Mouse (Mus musculus): ENCODE data around the gene Fkbpl. TPM values are rescaled to one million over a fixed set of nuclear protein-coding genes. Genes with fewer than 3 reads are reported as not detected.

The Fkbpl gene
- total RNA-seq, 2 experiments from 2014 or later = 6.0 to 8.2 TPM

- intact Hi-C loops (cut with DNase I) = no loop called here
- no peak for DNase-seq
These were observed 18.3 kb upstream of the Fkbpl start for GRCm38 (mm10) chr17:34626062-34626772.

GRCm38 (mm10) chr17:34626773-34627092 is 17.8 kb upstream of the Fkbpl start:
- intact Hi-C loops (cut with DNase I) = no loop called here
- no peak for DNase-seq

- intact Hi-C loops (cut with DNase I) = no loop called here
- DNase-seq = peak; percentile 75 to 79
These were observed 17.2 kb upstream of the Fkbpl start for GRCm38 (mm10) chr17:34627093-34627942.

GRCm38 (mm10) chr17:34627943-34628643 is 16.5 kb upstream of the Fkbpl start, which contains the start of gene Ppt2:
TSS of gene Ppt2 (minus strand) at chr17:34628510.
- DNase-seq = peak; percentile 32 to 55
- intact Hi-C loops (cut with DNase I) = no loop called here

- no peak for DNase-seq
- intact Hi-C loops (cut with DNase I) = no loop called here
These were observed 16.0 kb upstream of the Fkbpl start for GRCm38 (mm10) chr17:34628644-34628967.

- intact Hi-C loops (cut with DNase I) = no loop called here
These were observed 15.3 kb upstream of the Fkbpl start, which contains the start of gene Prrt1 for GRCm38 (mm10) chr17:34629221-34629751. TSS of gene Prrt1 (plus strand) at chr17:34629533.

GRCm38 (mm10) chr17:34629796-34630603 is 14.6 kb upstream of the Fkbpl start:
- DNase-seq = no peak
- intact Hi-C loops (cut with DNase I) = no loop called here

More at GRCm38 (mm10) chr17:34629221-34629751, 15.3 kb upstream of the Fkbpl start, which contains the start of gene Prrt1:
- DNase-seq = no peak

- intact Hi-C loops (cut with DNase I) = no loop called here
- DNase-seq = no peak
These were observed 13.7 kb upstream of the Fkbpl start for GRCm38 (mm10) chr17:34630761-34631301.

- no peak for DNase-seq
- intact Hi-C loops (cut with DNase I) = no loop called here
These were observed 12.9 kb upstream of the Fkbpl start for GRCm38 (mm10) chr17:34631647-34632046.

GRCm38 (mm10) chr17:34632261-34632691 is 12.3 kb upstream of the Fkbpl start:
- DNase-seq = peak; percentile 66 to 77
- intact Hi-C loops (cut with DNase I) = no loop called here

GRCm38 (mm10) chr17:34635671-34636070 is 8.9 kb upstream of the Fkbpl start:
- no peak for DNase-seq
- intact Hi-C loops (cut with DNase I) = no loop called here

- intact Hi-C loops (cut with DNase I) = no loop called here
- no peak for DNase-seq
These were observed 7.1 kb upstream of the Fkbpl start for GRCm38 (mm10) chr17:34637459-34637858.

- intact Hi-C loops (cut with DNase I) = loop anchor here (10.0 kb wide), 1 partner anchor 195 kb away; the partner anchor contains the start of genes Dxo and Stk19
- no peak for DNase-seq
These were observed 4.9 kb upstream of the Fkbpl start for GRCm38 (mm10) chr17:34639461-34640255.

- intact Hi-C loops (cut with DNase I) = loop anchor here (10.0 kb wide), 1 partner anchor 194 kb away; the partner anchor contains the start of genes Dxo and Stk19
- no peak for DNase-seq
These were observed 3.6 kb upstream of the Fkbpl start for GRCm38 (mm10) chr17:34640778-34641601.

- intact Hi-C loops (cut with DNase I) = loop anchor here (10.0 kb wide), 1 partner anchor 193 kb away; the partner anchor contains the start of genes Dxo and Stk19
- no peak for DNase-seq
These were observed 2.6 kb upstream of the Fkbpl start for GRCm38 (mm10) chr17:34641945-34642344.

- intact Hi-C loops (cut with DNase I) = loop anchor here (10.0 kb wide), 1 partner anchor 191 kb away; the partner anchor contains the start of genes Dxo and Stk19
- DNase-seq = no peak
These were observed 1.2 kb upstream of the Fkbpl start for GRCm38 (mm10) chr17:34643379-34643778.

- intact Hi-C loops (cut with DNase I) = loop anchor here (10.0 kb wide), 1 partner anchor 191 kb away; the partner anchor contains the start of genes Dxo and Stk19
- no peak for DNase-seq
These were observed 620 bp upstream of the Fkbpl start for GRCm38 (mm10) chr17:34643944-34644343.
